Mouse (Mus musculus) small intestine, adult 2 months (tissue): ENCODE data around the gene Tdrd3. TPM values are rescaled to one million over a fixed set of nuclear protein-coding genes. Genes with fewer than 3 reads are reported as not detected.

ENCODE experiments used
- H3K27ac ChIP-seq: fragments of 200-500 bp; 2 replicates; pipeline ENCODE4 v1.5.1; 2012; ENCODE audit warnings: low read depth, low read length, control low read depth, inconsistent platforms; ENCODE audit not compliant: insufficient read depth
- H3K27me3 ChIP-seq: fragments of 200-500 bp; 2 replicates; pipeline ENCODE4 v1.6.1; 2012; ENCODE audit warnings: mild to moderate bottlenecking, moderate library complexity, low read length, inconsistent platforms; ENCODE audit not compliant: control insufficient read depth, insufficient read depth
- H3K36me3 ChIP-seq: fragments of 200-500 bp; 2 replicates; pipeline ENCODE4 v1.6.1; 2012; ENCODE audit warnings: mild to moderate bottlenecking, low read length, control low read depth, inconsistent platforms; ENCODE audit not compliant: control insufficient read depth, insufficient read depth
- H3K4me1 ChIP-seq: fragments of 200-500 bp; 2 replicates; pipeline ENCODE4 v1.6.1; 2012; ENCODE audit warnings: low read length, inconsistent platforms, mixed read lengths; ENCODE audit not compliant: control insufficient read depth, insufficient read depth, insufficient read length
- H3K4me3 ChIP-seq: fragments of 200-500 bp; 2 replicates; pipeline ENCODE4 v1.5.1; 2012; ENCODE audit warnings: low read depth, mild to moderate bottlenecking, control low read depth, inconsistent platforms, low read length, moderate library complexity
- CTCF ChIP-seq: fragments of 200-500 bp; IDR thresholded peaks from 2 replicates; pipeline ENCODE4 v1.5.1; 2012; ENCODE audit warnings: low read depth, mild to moderate bottlenecking, control low read depth, inconsistent platforms, low read length, moderate library complexity, mixed read lengths; ENCODE audit not compliant: insufficient replicate concordance, insufficient read length; ENCODE audit errors: extremely low read depth
- POLR2A ChIP-seq: fragments of 200-500 bp; IDR thresholded peaks from 2 replicates; pipeline ENCODE4 v1.6.1; 2012; ENCODE audit warnings: low read depth, mild to moderate bottlenecking, control low read depth, inconsistent platforms, low read length, moderate library complexity
- WGBS: fragments of 180-500 bp; shearing (Covaris S2); methylation state at CpG from one replicate; pipeline ENCODE4 v1.1.7; 2018; 5-methylcytosine and 5-hydroxymethylcytosine counted together
- polyA plus RNA-seq: library from polyadenylated mRNA; depleted of rRNA; stranded (reverse); fragments of >200 nt; gene quantifications from 2 replicates; pipeline ENCODE4 v1.2.3, GENCODE M21; 2012

Gene Tdrd3
- polyA plus RNA-seq, 1 experiment = 0.53 TPM

DNA sequence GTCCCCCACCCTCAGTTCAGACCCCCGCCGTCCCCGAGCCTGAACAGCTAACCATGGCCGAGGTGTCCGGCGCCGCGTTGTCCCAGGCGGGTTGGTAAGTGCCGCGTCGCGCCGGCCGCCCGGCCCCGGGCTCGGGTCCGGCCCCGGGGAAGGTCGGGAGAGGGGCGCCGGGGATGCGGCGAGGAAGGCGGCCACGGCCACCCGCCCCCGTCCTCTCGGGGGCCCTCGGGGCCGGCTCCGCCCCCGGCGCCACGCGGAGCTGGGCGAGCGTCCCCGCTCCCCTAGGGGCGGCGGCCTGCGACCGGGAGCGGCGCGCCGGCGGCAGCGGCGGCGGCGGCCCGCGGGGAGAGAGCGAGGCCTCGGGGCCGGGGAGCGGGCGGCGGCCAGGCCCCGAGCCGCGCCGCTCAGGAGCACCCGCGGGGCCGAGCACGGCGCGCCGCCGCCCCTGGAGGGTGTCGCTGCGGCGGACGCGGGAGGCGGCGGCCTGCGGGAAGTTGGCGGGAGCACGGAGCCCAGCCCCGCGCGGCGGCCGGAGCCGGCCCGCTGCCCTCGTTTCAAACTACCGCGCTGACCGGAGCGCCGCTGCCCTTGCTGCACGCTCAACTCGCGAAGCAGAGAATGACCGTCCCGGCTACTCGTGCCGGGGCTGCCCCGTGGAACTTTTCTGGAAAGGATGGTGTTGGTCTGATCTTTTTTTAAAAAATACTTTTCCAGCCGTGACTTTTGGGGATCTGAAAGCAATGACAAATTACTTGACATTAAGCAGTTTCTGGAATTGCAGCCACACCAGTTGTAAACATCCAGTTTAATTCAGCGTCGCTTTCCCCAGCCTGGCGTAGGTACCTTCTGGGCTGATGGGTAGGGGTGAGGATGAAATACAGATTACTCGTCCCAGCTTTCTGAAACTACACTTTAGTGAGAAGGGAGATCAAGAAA is 584 bp downstream of the Tdrd3 start:
- WGBS = 1% methylated on average over 106 of the region's 109 CpGs
- peaks cover 3% of the 10 kb centered on the region; the same call in 1 of the 2 replicates for H3K4me1 ChIP-seq
- peak overlapping the region; percentile 88 for H3K4me3 ChIP-seq
- H3K36me3 ChIP-seq = no peaks in the 10 kb centered on the region
- no peak for TF ChIP-seq CTCF
- TF ChIP-seq POLR2A = no peak; the same call in 1 of the 2 replicates
- H3K27me3 ChIP-seq = no peaks in the 10 kb centered on the region
- peak overlapping the region; percentile 98 for H3K27ac ChIP-seq

DNA sequence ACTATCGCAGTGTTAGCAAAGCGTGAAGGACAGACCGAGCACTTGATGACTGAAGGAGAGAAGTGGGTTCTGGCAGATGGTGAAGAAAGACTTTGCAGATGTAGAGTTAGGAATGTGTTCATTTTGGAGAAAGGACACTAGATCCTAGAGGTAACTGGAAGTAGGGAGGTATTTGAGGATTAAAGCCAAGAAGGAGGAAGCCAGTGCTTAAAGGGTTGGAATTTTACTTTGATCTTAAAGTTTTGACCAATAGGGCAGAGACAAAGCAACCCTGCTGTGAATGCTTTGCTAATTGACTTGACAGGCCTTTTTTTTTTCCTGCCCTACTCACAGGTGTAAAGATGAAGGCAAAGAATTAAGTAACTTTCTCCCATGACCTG is 1.2 kb downstream of the Tdrd3 start:
- no peaks in the 10 kb centered on the region for H3K36me3 ChIP-seq
- WGBS = under 1% methylated on average over 3 of the region's 3 CpGs

DNA sequence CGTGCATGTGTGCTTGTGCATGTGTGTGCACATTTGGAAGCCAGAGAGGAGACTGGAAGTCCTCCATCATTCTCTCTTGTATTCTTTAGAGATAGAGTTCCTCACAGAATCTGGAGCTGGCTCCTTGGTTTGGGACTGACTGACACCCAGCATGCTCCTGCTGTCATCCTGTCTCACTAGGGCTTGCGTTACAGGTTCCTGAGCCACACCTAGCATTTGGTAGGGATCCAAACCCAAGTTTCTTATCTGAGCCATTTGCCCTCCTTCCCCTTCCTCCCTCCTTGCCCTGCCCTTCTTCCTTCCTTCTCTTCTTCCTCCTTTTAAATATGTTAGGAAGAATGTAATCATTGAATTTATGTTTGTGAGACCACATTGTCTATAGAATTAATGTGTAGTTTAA is 3.3 kb downstream of the Tdrd3 start:
- Histone ChIP-seq H3K4me3 (no peak overlapping the region), H3K4me1 (peaks cover 3% of the 10 kb centered on the region; the same call in 1 of the 2 replicates), H3K27me3 (no peaks in the 10 kb centered on the region), H3K27ac (no peak overlapping the region), H3K36me3 (no peaks in the 10 kb centered on the region)
- WGBS = 46% methylated on average over 2 of the region's 2 CpGs
- TF ChIP-seq POLR2A = no peak
- no peak for TF ChIP-seq CTCF

More for the DNA sequence above, 1.2 kb downstream of the Tdrd3 start:
- Histone ChIP-seq H3K27ac (peak overlapping the region; percentile 98), H3K4me3 (peak overlapping the region; percentile 88; the same call in 1 of the 2 replicates), H3K4me1 (peaks cover 3% of the 10 kb centered on the region; the same call in 1 of the 2 replicates), H3K27me3 (no peaks in the 10 kb centered on the region)
- TF ChIP-seq POLR2A = no peak
- TF ChIP-seq CTCF = no peak

- Histone ChIP-seq H3K36me3 (no peaks in the 10 kb centered on the region), H3K27ac (no peak overlapping the region), H3K4me1 (peaks cover 3% of the 10 kb centered on the region; the same call in 1 of the 2 replicates), H3K4me3 (no peak overlapping the region), H3K27me3 (no peaks in the 10 kb centered on the region)
- TF ChIP-seq CTCF (no peak), POLR2A (no peak)
- WGBS = 50% methylated on average over 4 of the region's 4 CpGs
Measured at GRCm38 (mm10) chr14:87420576-87420975, 4.1 kb downstream of the Tdrd3 start.

DNA sequence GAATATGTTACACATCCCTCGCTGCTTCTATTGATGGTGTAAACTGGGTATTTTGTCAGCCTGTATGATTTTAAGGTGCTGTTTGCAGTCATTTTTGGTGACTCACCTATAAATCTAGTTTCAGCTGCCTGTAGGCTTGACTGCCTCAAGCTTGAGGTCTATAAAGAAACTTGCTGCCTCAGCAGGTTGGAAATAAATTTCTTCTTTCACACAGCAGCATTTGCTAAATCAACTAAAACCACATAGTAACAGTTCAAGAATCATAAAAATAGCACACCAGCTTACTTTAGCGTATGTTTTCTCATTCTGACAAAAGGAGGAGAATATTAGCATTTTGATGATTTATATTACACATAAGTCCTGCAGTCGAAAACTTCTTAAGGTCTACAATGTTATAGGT is 6.0 kb downstream of the Tdrd3 start:
- no peaks in the 10 kb centered on the region for H3K36me3 ChIP-seq
- no peak overlapping the region for H3K4me3 ChIP-seq
- TF ChIP-seq CTCF = no peak
- TF ChIP-seq POLR2A = no peak
- H3K27ac ChIP-seq = no peak overlapping the region
- H3K4me1 ChIP-seq = peaks cover 3% of the 10 kb centered on the region; the same call in 1 of the 2 replicates
- 86% methylated on average over 3 of the region's 3 CpGs for WGBS
- no peaks in the 10 kb centered on the region for H3K27me3 ChIP-seq

DNA sequence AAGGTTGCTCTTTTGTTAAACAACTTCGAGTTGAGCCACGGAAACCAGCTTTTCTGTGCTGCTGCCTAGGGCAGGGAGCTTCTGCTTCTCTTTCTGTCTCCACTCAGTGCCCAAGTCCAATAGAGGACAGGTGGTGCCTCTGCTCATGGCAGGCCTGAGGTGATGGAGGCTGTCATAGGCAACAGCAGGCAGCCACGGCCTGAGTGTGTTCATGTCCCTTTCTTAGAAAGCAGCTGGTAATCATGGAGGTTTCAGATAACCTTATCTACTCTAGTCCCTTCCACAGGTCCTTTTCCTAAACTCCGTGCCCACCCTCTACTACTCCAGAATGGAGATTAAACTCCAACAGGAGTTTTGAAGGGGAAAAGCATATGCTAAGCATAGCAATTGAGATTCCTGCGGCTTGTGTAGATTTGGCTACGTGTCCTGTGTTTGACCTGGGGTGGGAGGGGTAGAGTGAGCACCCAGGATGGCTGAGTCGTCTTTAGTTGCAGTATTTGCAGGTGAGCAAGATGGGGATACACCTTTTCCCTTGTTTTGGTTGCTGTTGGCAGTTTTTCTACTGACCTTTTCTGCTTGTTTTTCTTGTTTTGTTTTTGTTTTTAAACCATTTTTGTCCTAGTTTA is 10.0 kb downstream of the Tdrd3 start:
- no peak overlapping the region for H3K27ac ChIP-seq
- H3K4me3 ChIP-seq = no peak overlapping the region
- 55% methylated on average over 7 of the region's 7 CpGs for WGBS
- no peaks in the 10 kb centered on the region for H3K36me3 ChIP-seq
- H3K27me3 ChIP-seq = no peaks in the 10 kb centered on the region
- no peaks in the 10 kb centered on the region for H3K4me1 ChIP-seq
- TF ChIP-seq POLR2A = no peak
- TF ChIP-seq CTCF = no peak

DNA sequence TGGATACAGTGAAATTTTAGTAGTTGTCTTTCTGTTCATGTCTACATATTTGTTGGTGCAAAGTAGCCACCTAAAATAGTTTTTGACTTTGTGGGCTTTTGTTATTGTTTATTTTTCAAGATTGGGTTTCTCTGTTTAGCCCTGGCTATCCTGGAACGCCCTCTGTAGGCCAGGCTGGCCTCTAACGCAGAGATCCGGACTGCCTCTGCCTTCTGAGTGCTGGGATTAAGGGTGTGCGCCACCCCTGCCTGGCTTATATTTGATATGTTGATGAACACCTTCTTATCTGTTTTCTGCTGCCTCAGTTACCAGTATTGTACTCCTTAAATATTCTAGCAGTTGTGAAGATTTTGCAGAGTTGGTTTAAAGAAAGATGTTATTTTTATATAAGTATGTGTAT is 10.6 kb downstream of the Tdrd3 start:
- TF ChIP-seq CTCF (no peak), POLR2A (no peak)
- WGBS = 93% methylated on average over 4 of the region's 4 CpGs
- Histone ChIP-seq H3K4me3 (no peak overlapping the region), H3K27ac (no peak overlapping the region), H3K36me3 (no peaks in the 10 kb centered on the region), H3K27me3 (no peaks in the 10 kb centered on the region), H3K4me1 (no peaks in the 10 kb centered on the region)
